In genomic region chr4:155779498-155779897, GRCm38 (mm10) we compare ENCODE assay signal across 27 mouse cellular contexts. TPM values are rescaled to one million over a fixed set of nuclear protein-coding genes. Genes with fewer than 3 reads are reported as not detected.
DNase-seq lines count a peak whose midpoint lies in the region; ATAC-seq and TF ChIP-seq lines count a peak whose summit lies in the region.
"Had no signal": no experiment of that assay in that cellular context is flagged by ENCODE, and none has a peak within 500 bp of the region (broad histone marks: within the 10 kb centered on the region; RNA-seq: fewer than 3 reads in every experiment).

No protein-coding gene starts in this region.

- no peak for ATAC-seq in limb, embryonic 13.5 days (ENCODE audit: low FRiP score, low read depth)
- no peak for ATAC-seq in midbrain, embryonic 14.5 days (ENCODE audit: low FRiP score, low TSS enrichment)
- ATAC-seq: forebrain, embryonic 15.5 days; hindbrain, postnatal 0 days; inflammation-experienced regulatory T-cells, adult 6 months; intestine, embryonic 16.5 days had no signal

- H3K27ac ChIP-seq in limb, embryonic 13.5 days = no peak overlapping the region
- no peak overlapping the region for H3K27ac ChIP-seq in limb, embryonic 10.5 days
- H3K27ac ChIP-seq in midbrain, embryonic 14.5 days (replicated peaks; ENCODE audit: low read depth, low read length) = no peak overlapping the region
- H3K27ac ChIP-seq: embryonic facial prominence, embryonic 12.5 days; embryonic facial prominence, embryonic 15.5 days; forebrain, embryonic 12.5 days; forebrain, embryonic 15.5 days; heart, embryonic 10.5 days; hindbrain, embryonic 14.5 days; hindbrain, postnatal 0 days had no signal

- no peaks in the 10 kb centered on the region for H3K9me3 ChIP-seq in limb, embryonic 13.5 days
- no peaks in the 10 kb centered on the region for H3K9me3 ChIP-seq in limb, embryonic 10.5 days (replicated peaks)
- no peaks in the 10 kb centered on the region for H3K9me3 ChIP-seq in midbrain, embryonic 14.5 days (ENCODE audit: control insufficient read depth, low read length)
- H3K9me3 ChIP-seq: embryonic facial prominence, embryonic 12.5 days; embryonic facial prominence, embryonic 15.5 days; forebrain, embryonic 12.5 days; forebrain, embryonic 15.5 days; G1E; heart, embryonic 10.5 days; heart, embryonic 13.5 days had no signal

- no peak overlapping the region for H3ac ChIP-seq in myocyte (ENCODE audit: control insufficient read depth, insufficient read length)

- no peak for TF ChIP-seq POLR2A in myocyte (IDR thresholded peaks at IDR 0.05; ENCODE audit: insufficient read length, low read depth)

- H3K4me3 ChIP-seq in limb, embryonic 13.5 days = no peak overlapping the region
- H3K4me3 ChIP-seq in limb, embryonic 10.5 days = no peak overlapping the region
- no peak overlapping the region for H3K4me3 ChIP-seq in myocyte
- H3K4me3 ChIP-seq in midbrain, embryonic 14.5 days (replicated peaks; ENCODE audit: low read depth, low read length) = no peak overlapping the region
- H3K4me3 ChIP-seq: embryonic facial prominence, embryonic 12.5 days; embryonic facial prominence, embryonic 15.5 days; erythroblast, embryonic 14.5 days; forebrain, embryonic 12.5 days; forebrain, embryonic 15.5 days; heart, embryonic 10.5 days; heart, embryonic 13.5 days had no signal

- 83% methylated on average over 4 of the region's 4 CpGs for WGBS in limb, embryonic 13.5 days
- 93% methylated on average over 4 of the region's 4 CpGs for WGBS in limb, embryonic 10.5 days
- WGBS in midbrain, embryonic 14.5 days = 84% methylated on average over 4 of the region's 4 CpGs

- H3K9ac ChIP-seq in limb, embryonic 13.5 days = 0 out of 2 replicates have a peak overlapping the region, but pooled peaks have one; percentile 8
- H3K9ac ChIP-seq in midbrain, embryonic 14.5 days (replicated peaks; ENCODE audit: low read length) = no peak overlapping the region
- H3K9ac ChIP-seq: embryonic facial prominence, embryonic 12.5 days; embryonic facial prominence, embryonic 15.5 days; forebrain, embryonic 12.5 days; forebrain, embryonic 15.5 days; heart, embryonic 13.5 days; hindbrain, embryonic 14.5 days had no signal

- peaks cover 18% of the 10 kb centered on the region for H3K4me1 ChIP-seq in limb, embryonic 13.5 days
- peaks cover 32% of the 10 kb centered on the region for H3K4me1 ChIP-seq in limb, embryonic 10.5 days
- H3K4me1 ChIP-seq in midbrain, embryonic 14.5 days (ENCODE audit: control insufficient read depth, insufficient read depth, low read length) = peaks cover 6% of the 10 kb centered on the region; the same call in 1 of the 2 replicates

- DNase-seq in limb, embryonic 10.5 days (ENCODE audit: low spot score) = no peak
- DNase-seq in NIH3T3 (ENCODE audit: low read depth) = peak; percentile 62
- DNase-seq in cerebellum, adult 18-20 months = no peak
- no peak for DNase-seq in midbrain, embryonic 14.5 days
- DNase-seq: adrenal gland, adult 8-10 months; adrenal gland, postnatal 25 days; cerebellum, adult 2 months; gastrocnemius, postnatal 14 days; heart, postnatal 14 days; heart, postnatal 4 days had no signal

- H3K79me2 ChIP-seq in myocyte (ENCODE audit: control insufficient read depth, insufficient read depth) = peaks cover 2% of the 10 kb centered on the region

- H3K36me3 ChIP-seq in limb, embryonic 13.5 days = no peaks in the 10 kb centered on the region
- H3K36me3 ChIP-seq in limb, embryonic 10.5 days = no peaks in the 10 kb centered on the region
- H3K36me3 ChIP-seq in myocyte (ENCODE audit: control insufficient read depth, insufficient read depth) = no peaks in the 10 kb centered on the region
- no peaks in the 10 kb centered on the region for H3K36me3 ChIP-seq in midbrain, embryonic 14.5 days (ENCODE audit: control insufficient read depth, insufficient read depth, low read length)
- H3K36me3 ChIP-seq: embryonic facial prominence, embryonic 12.5 days; embryonic facial prominence, embryonic 15.5 days; forebrain, embryonic 12.5 days; forebrain, embryonic 15.5 days; G1E; heart, embryonic 10.5 days; heart, embryonic 13.5 days had no signal

- H3K4me2 ChIP-seq in limb, embryonic 13.5 days (replicated peaks) = no peak overlapping the region
- H3K4me2 ChIP-seq in myocyte (ENCODE audit: low read depth) = peak overlapping the region; percentile 60
- H3K4me2 ChIP-seq in midbrain, embryonic 14.5 days (ENCODE audit: low read length) = no peak overlapping the region
- H3K4me2 ChIP-seq: embryonic facial prominence, embryonic 12.5 days; embryonic facial prominence, embryonic 15.5 days; forebrain, embryonic 12.5 days; forebrain, embryonic 15.5 days; heart, embryonic 13.5 days; hindbrain, embryonic 14.5 days had no signal

- H3K27me3 ChIP-seq in limb, embryonic 13.5 days = 0 out of 2 replicates have a peak, but pooled peaks cover 9% of the 10 kb centered on the region
- peaks cover 15% of the 10 kb centered on the region for H3K27me3 ChIP-seq in limb, embryonic 10.5 days (ENCODE audit: low read depth, poor library complexity, severe bottlenecking)
- no peaks in the 10 kb centered on the region for H3K27me3 ChIP-seq in myocyte (ENCODE audit: control insufficient read depth, insufficient read depth, insufficient read length)
- peaks cover 4% of the 10 kb centered on the region; the same call in 1 of the 2 replicates for H3K27me3 ChIP-seq in midbrain, embryonic 14.5 days (ENCODE audit: control insufficient read depth, insufficient read depth, low read length)
- H3K27me3 ChIP-seq: embryonic facial prominence, embryonic 12.5 days; embryonic facial prominence, embryonic 15.5 days; forebrain, embryonic 15.5 days had no signal

TF ChIP-seq in myocyte, 11 proteins besides CTCF, POLR2A, EP300 and RAD21:
- TF ChIP-seq USF1 (IDR thresholded peaks at IDR 0.05; ENCODE audit: low read depth) (no peak), MYOG (IDR thresholded peaks at IDR 0.05; ENCODE audit: control insufficient read depth in 1 of 3, insufficient read depth in 1 of 3, insufficient read length in 2 of 3, low read depth in 2 of 3) (peak in 1 of 3 experiments; percentile 25), TCF3 (IDR thresholded peaks at IDR 0.05; ENCODE audit: insufficient read length, low read depth) (no peak), MYOD1 (IDR thresholded peaks at IDR 0.05; ENCODE audit: control insufficient read depth in 1 of 3, insufficient read length in 2 of 3, low read depth in 2 of 3) (peak in 2 of 3 experiments; percentile 40 to 70), E2F4 (IDR thresholded peaks at IDR 0.05; ENCODE audit: insufficient read depth) (no peak), MAX (IDR thresholded peaks at IDR 0.05; ENCODE audit: low read depth) (no peak)
TF ChIP-seq in myocyte: peak in this region for 2.

RNA-seq across cellular contexts. Expression of gene Vwa1, which starts 5.0 kb away (rescaled TPM):
- 11.1 and 11.6 TPM in 2 replicates for polyA plus RNA-seq in limb, embryonic 13.5 days (2015; fragmentation: Nextera tagmentation; extraction: Ambion mirVana)
- 4.7 and 6.6 TPM in 2 replicates for polyA plus RNA-seq in limb, embryonic 10.5 days (2016; fragmentation: Nextera tagmentation; extraction: Ambion mirVana)
- polyA plus RNA-seq in myocyte (2012; fragmentation: generic; extraction: Trizol) = 3.2 TPM
- 18.0 and 24.4 TPM in 2 replicates for polyA plus RNA-seq in midbrain, embryonic 14.5 days (2014; fragmentation: Nextera tagmentation; extraction: Ambion mirVana)
- polyA plus RNA-seq: erythroblast, embryonic 14.5 days had no signal

RNA-seq across cellular contexts. Expression of gene Tmem88b, which starts 6.2 kb away (rescaled TPM):
- 0.64 and 0.81 TPM in 2 replicates for polyA plus RNA-seq in limb, embryonic 13.5 days (2015; fragmentation: Nextera tagmentation; extraction: Ambion mirVana)
- 0.30 and 0.33 TPM in 2 replicates for polyA plus RNA-seq in limb, embryonic 10.5 days (2016; fragmentation: Nextera tagmentation; extraction: Ambion mirVana)
- polyA plus RNA-seq in myocyte (2012; fragmentation: generic; extraction: Trizol) = 0.97 TPM
- 0.43 and 0.51 TPM in 2 replicates for polyA plus RNA-seq in midbrain, embryonic 14.5 days (2014; fragmentation: Nextera tagmentation; extraction: Ambion mirVana)
- polyA plus RNA-seq: erythroblast, embryonic 14.5 days; G1E; inflammation-experienced regulatory T-cells, adult 6 months had no signal

RNA-seq across cellular contexts. Expression of gene Ankrd65, which starts 10.7 kb away (rescaled TPM):
- polyA plus RNA-seq in limb, embryonic 13.5 days (2015; fragmentation: Nextera tagmentation; extraction: Ambion mirVana) = not detected in 2 replicates
- polyA plus RNA-seq in limb, embryonic 10.5 days (2016; fragmentation: Nextera tagmentation; extraction: Ambion mirVana) = 0.18 TPM in 1 of 2 replicates, not detected in the other
- polyA plus RNA-seq in myocyte (2012; fragmentation: generic; extraction: Trizol) = not detected
- polyA plus RNA-seq in midbrain, embryonic 14.5 days (2014; fragmentation: Nextera tagmentation; extraction: Ambion mirVana) = not detected in 2 replicates
- polyA plus RNA-seq: brain, embryonic 14.5 days; embryonic facial prominence, embryonic 12.5 days; forebrain, embryonic 12.5 days; forebrain, embryonic 15.5 days; G1E; heart, embryonic 10.5 days; heart, embryonic 13.5 days; heart, embryonic 16.5 days; hindbrain, embryonic 11.5 days; hindbrain, embryonic 14.5 days; hindbrain, postnatal 0 days; inflammation-experienced regulatory T-cells, adult 6 months; intestine, embryonic 16.5 days had no signal

RNA-seq across cellular contexts. Expression of gene Atad3a, which starts 18.6 kb away (rescaled TPM):
- polyA plus RNA-seq in limb, embryonic 13.5 days (2015; fragmentation: Nextera tagmentation; extraction: Ambion mirVana) = 94.4 and 100 TPM in 2 replicates
- polyA plus RNA-seq in limb, embryonic 10.5 days (2016; fragmentation: Nextera tagmentation; extraction: Ambion mirVana) = 138 and 161 TPM in 2 replicates
- polyA plus RNA-seq in myocyte (2012; fragmentation: generic; extraction: Trizol) = 60.9 TPM
- 77.4 and 79.8 TPM in 2 replicates for polyA plus RNA-seq in midbrain, embryonic 14.5 days (2014; fragmentation: Nextera tagmentation; extraction: Ambion mirVana)

RNA-seq across cellular contexts. Expression of gene Mrpl20, which starts 23.2 kb away (rescaled TPM):
- polyA plus RNA-seq in limb, embryonic 13.5 days (2015; fragmentation: Nextera tagmentation; extraction: Ambion mirVana) = 213 and 220 TPM in 2 replicates
- polyA plus RNA-seq in limb, embryonic 10.5 days (2016; fragmentation: Nextera tagmentation; extraction: Ambion mirVana) = 246 and 297 TPM in 2 replicates
- 132 TPM for polyA plus RNA-seq in myocyte (2012; fragmentation: generic; extraction: Trizol)
- polyA plus RNA-seq in midbrain, embryonic 14.5 days (2014; fragmentation: Nextera tagmentation; extraction: Ambion mirVana) = 255 and 298 TPM in 2 replicates
